Mouse (Mus musculus) lung, embryonic 16.5 days (tissue): Measurements from ENCODE around the gene Uox. TPM values are rescaled to one million over a fixed set of nuclear protein-coding genes. Genes with fewer than 3 reads are reported as not detected.

Experiments used
- ATAC-seq: fragments of 200-750 bp; cut with Nextera tagmentation; 2 replicates; pipeline ENCODE4 v1.8.0; 2017; ENCODE audit warnings: low read depth, mild to moderate bottlenecking, moderate library complexity
- H3K27ac ChIP-seq: fragments of 300-500 bp; sonication (generic); 2 replicates; pipeline ENCODE4 v1.5.1; 2014; ENCODE audit warnings: mild to moderate bottlenecking, control low read depth, low read length
- H3K27me3 ChIP-seq: fragments of 300-500 bp; sonication (generic); 2 replicates; pipeline ENCODE4 v1.6.1; 2014; ENCODE audit warnings: low read depth, low read length, mixed read lengths; ENCODE audit not compliant: control insufficient read depth, insufficient read depth
- H3K36me3 ChIP-seq: fragments of 300-500 bp; sonication (generic); 2 replicates; pipeline ENCODE4 v1.6.1; 2014; ENCODE audit warnings: low read length; ENCODE audit not compliant: control insufficient read depth, insufficient read depth
- H3K4me1 ChIP-seq: fragments of 300-500 bp; sonication (generic); replicated peaks from 2 replicates; pipeline ENCODE4 v1.6.1; 2014; ENCODE audit warnings: low read length, mixed read lengths; ENCODE audit not compliant: control insufficient read depth, insufficient read depth
- H3K4me2 ChIP-seq: fragments of 300-500 bp; sonication (generic); 2 replicates; pipeline ENCODE4 v1.6.1; 2014; ENCODE audit warnings: low read depth, low read length, control low read depth
- H3K4me3 ChIP-seq: fragments of 300-500 bp; sonication (generic); 2 replicates; pipeline ENCODE4 v1.5.1; 2014; ENCODE audit warnings: mild to moderate bottlenecking, low read length, control low read depth
- H3K9ac ChIP-seq: fragments of 300-500 bp; sonication (generic); 2 replicates; pipeline ENCODE4 v1.6.1; 2014; ENCODE audit warnings: low read length, control low read depth
- H3K9me3 ChIP-seq: fragments of 300-500 bp; sonication (generic); 2 replicates; pipeline ENCODE4 v1.6.1; 2016; ENCODE audit warnings: low read length; ENCODE audit not compliant: control insufficient read depth
- WGBS: fragments of 180-500 bp; shearing (Covaris S2); extraction: QIAGEN DNeasy Blood & Tissue Kit; methylation state at CpG from one replicate; pipeline ENCODE4 v1.1.7; 2014; 5-methylcytosine and 5-hydroxymethylcytosine counted together
- polyA plus RNA-seq: library from polyadenylated mRNA; unstranded; fragments of >200 nt; fragmentation: Nextera tagmentation; extraction: Ambion mirVana; gene quantifications from 2 replicates; pipeline ENCODE4 v1.2.1, GENCODE M21; 2015

Uox gene
- polyA plus RNA-seq, 1 experiment from 2014 or later, result 0.45 TPM

- 85% methylated on average over 4 of the region's 4 CpGs for WGBS
Measured at GRCm38 (mm10) chr3:146615496-146615895, 45.3 kb downstream of the Uox start, which contains the start of gene Dnase2b. TSS of gene Dnase2b (minus strand) at chr3:146615596.

GRCm38 (mm10) chr3:146616533-146617283 is 46.5 kb downstream of the Uox start:
- Histone ChIP-seq H3K4me1 (no peaks in the 10 kb centered on the region), H3K9me3 (no peaks in the 10 kb centered on the region), H3K36me3 (no peaks in the 10 kb centered on the region), H3K4me3 (no peak overlapping the region), H3K27me3 (no peaks in the 10 kb centered on the region), H3K4me2 (no peak overlapping the region), H3K27ac (no peak overlapping the region), H3K9ac (no peak overlapping the region)
- 63% methylated on average over 5 of the region's 5 CpGs for WGBS
- ATAC-seq, result no peak

More at GRCm38 (mm10) chr3:146615496-146615895, 45.3 kb downstream of the Uox start, which contains the start of gene Dnase2b:
- no peaks in the 10 kb centered on the region for H3K9me3 ChIP-seq
- ATAC-seq, result no peak
- no peaks in the 10 kb centered on the region for H3K36me3 ChIP-seq
- H3K27ac ChIP-seq, result no peak within 1 kb of the TSS
- H3K27me3 ChIP-seq, result no peaks in the 10 kb centered on the region
- no peak within 1 kb of the TSS for H3K4me2 ChIP-seq
- no peak within 1 kb of the TSS for H3K9ac ChIP-seq
- no peak within 1 kb of the TSS for H3K4me3 ChIP-seq
- H3K4me1 ChIP-seq, result no peaks in the 10 kb centered on the region

- Histone ChIP-seq H3K27me3 (no peaks in the 10 kb centered on the region), H3K9me3 (no peaks in the 10 kb centered on the region), H3K36me3 (no peaks in the 10 kb centered on the region), H3K27ac (no peak overlapping the region), H3K4me2 (no peak overlapping the region), H3K4me3 (no peak overlapping the region), H3K4me1 (no peaks in the 10 kb centered on the region), H3K9ac (no peak overlapping the region)
- no peak for ATAC-seq
Measured at GRCm38 (mm10) chr3:146617946-146618345, 47.7 kb downstream of the Uox start.

GRCm38 (mm10) chr3:146618357-146618756 is 48.1 kb downstream of the Uox start:
- H3K27ac ChIP-seq, result no peak overlapping the region
- H3K4me2 ChIP-seq, result no peak overlapping the region
- H3K36me3 ChIP-seq, result no peaks in the 10 kb centered on the region
- no peaks in the 10 kb centered on the region for H3K27me3 ChIP-seq
- no peaks in the 10 kb centered on the region for H3K9me3 ChIP-seq
- no peak for ATAC-seq
- WGBS, result 49% methylated on average over 4 of the region's 4 CpGs
- no peaks in the 10 kb centered on the region for H3K4me1 ChIP-seq
- no peak overlapping the region for H3K4me3 ChIP-seq
- no peak overlapping the region for H3K9ac ChIP-seq

- 79% methylated on average over 10 of the region's 10 CpGs for WGBS
- no peaks in the 10 kb centered on the region for H3K9me3 ChIP-seq
- H3K4me1 ChIP-seq, result no peaks in the 10 kb centered on the region
- no peaks in the 10 kb centered on the region for H3K36me3 ChIP-seq
- no peak overlapping the region for H3K27ac ChIP-seq
- no peak overlapping the region for H3K4me3 ChIP-seq
- H3K9ac ChIP-seq, result no peak overlapping the region
- H3K27me3 ChIP-seq, result no peaks in the 10 kb centered on the region
- H3K4me2 ChIP-seq, result no peak overlapping the region
- ATAC-seq, result no peak
Measured at GRCm38 (mm10) chr3:146620101-146620500, 49.9 kb downstream of the Uox start.

GRCm38 (mm10) chr3:146620555-146621249 is 50.5 kb downstream of the Uox start:
- WGBS, result 71% methylated on average over 14 of the region's 14 CpGs
- H3K27ac ChIP-seq, result no peak overlapping the region
- H3K4me1 ChIP-seq, result no peaks in the 10 kb centered on the region
- H3K4me3 ChIP-seq, result no peak overlapping the region
- no peaks in the 10 kb centered on the region for H3K9me3 ChIP-seq
- H3K27me3 ChIP-seq, result no peaks in the 10 kb centered on the region
- no peak overlapping the region for H3K9ac ChIP-seq
- ATAC-seq, result no peak
- no peaks in the 10 kb centered on the region for H3K36me3 ChIP-seq
- no peak overlapping the region for H3K4me2 ChIP-seq

- ATAC-seq, result no peak
- WGBS, result 84% methylated on average over 11 of the region's 11 CpGs
- Histone ChIP-seq H3K36me3 (no peaks in the 10 kb centered on the region), H3K4me1 (no peaks in the 10 kb centered on the region), H3K4me3 (no peak overlapping the region), H3K4me2 (no peak overlapping the region), H3K27me3 (no peaks in the 10 kb centered on the region), H3K27ac (no peak overlapping the region), H3K9ac (no peak overlapping the region), H3K9me3 (no peaks in the 10 kb centered on the region)
Measured at GRCm38 (mm10) chr3:146621966-146622365, 51.7 kb downstream of the Uox start.

- ATAC-seq, result no peak
- WGBS, result 75% methylated on average over 4 of the region's 4 CpGs
Measured at GRCm38 (mm10) chr3:146625766-146626165, 55.5 kb downstream of the Uox start.

GRCm38 (mm10) chr3:146628227-146628982 is 58.2 kb downstream of the Uox start:
- H3K4me2 ChIP-seq, result no peak overlapping the region
- no peaks in the 10 kb centered on the region for H3K27me3 ChIP-seq
- H3K9me3 ChIP-seq, result no peaks in the 10 kb centered on the region
- WGBS, result 54% methylated on average over 8 of the region's 8 CpGs
- no peaks in the 10 kb centered on the region for H3K4me1 ChIP-seq
- H3K4me3 ChIP-seq, result no peak overlapping the region
- ATAC-seq, result no peak
- no peak overlapping the region for H3K27ac ChIP-seq
- no peak overlapping the region for H3K9ac ChIP-seq
- no peaks in the 10 kb centered on the region for H3K36me3 ChIP-seq

More at GRCm38 (mm10) chr3:146625766-146626165, 55.5 kb downstream of the Uox start:
- Histone ChIP-seq H3K9ac (no peak overlapping the region), H3K4me1 (no peaks in the 10 kb centered on the region), H3K4me3 (no peak overlapping the region), H3K36me3 (no peaks in the 10 kb centered on the region), H3K9me3 (no peaks in the 10 kb centered on the region), H3K27ac (no peak overlapping the region), H3K4me2 (no peak overlapping the region), H3K27me3 (no peaks in the 10 kb centered on the region)
